Mouse (Mus musculus) induced T-regulatory cell, adult 2 months (primary cell): ENCODE results near the gene Eif6.
"Not testable (repeated sequence)": the region's sequence is repeated elsewhere in the genome, so short reads cannot be mapped to it uniquely, and the experiment has no call there.

Experiments
- DNase-seq: peaks from one replicate; pipeline ENCODE4 v3.0.0-alpha.2; 2012; ENCODE audit warnings: low read depth

Gene Eif6

DNA sequence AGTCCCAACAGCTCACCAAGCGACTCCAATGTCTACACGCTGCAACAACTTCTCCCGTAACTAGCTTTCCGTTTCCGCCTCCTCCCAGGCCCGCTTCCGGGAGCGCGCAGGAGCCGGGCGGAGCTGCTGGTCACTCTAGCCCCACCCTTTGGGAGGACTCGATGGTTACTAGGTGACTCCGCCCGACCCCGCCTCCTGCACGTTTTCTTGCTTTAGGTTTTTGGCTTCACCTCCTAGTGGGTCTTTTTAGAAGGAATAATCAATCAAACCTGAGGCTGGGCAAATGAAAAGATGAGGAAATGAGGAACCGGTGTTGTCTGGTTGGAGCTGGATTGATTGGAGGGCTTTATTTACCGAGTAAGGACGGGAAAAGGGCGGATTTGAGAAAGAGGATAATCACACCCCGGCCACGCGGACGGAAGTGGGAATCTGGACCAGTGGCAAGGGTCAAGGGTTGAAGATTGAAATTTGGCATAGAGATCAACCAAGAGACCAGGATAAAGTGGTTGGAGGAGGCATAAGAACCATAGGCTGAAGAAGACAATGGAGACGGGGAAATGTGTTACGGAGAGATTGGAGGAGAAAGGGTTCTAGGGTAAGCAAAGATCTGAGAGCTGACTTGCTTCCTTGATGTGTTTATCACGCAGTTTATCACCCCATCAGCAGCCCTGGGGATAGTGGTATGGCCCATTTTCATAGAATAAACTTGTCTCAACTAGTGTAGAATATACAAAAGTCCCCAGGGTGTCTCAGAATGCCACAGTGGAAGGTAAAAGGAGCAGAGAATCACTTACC is at the start of gene Eif6:
Gene Eif6 (minus strand): TSS at position 296 of the 795 bp plus-strand sequence.
- peak; percentile 94 for DNase-seq

DNA sequence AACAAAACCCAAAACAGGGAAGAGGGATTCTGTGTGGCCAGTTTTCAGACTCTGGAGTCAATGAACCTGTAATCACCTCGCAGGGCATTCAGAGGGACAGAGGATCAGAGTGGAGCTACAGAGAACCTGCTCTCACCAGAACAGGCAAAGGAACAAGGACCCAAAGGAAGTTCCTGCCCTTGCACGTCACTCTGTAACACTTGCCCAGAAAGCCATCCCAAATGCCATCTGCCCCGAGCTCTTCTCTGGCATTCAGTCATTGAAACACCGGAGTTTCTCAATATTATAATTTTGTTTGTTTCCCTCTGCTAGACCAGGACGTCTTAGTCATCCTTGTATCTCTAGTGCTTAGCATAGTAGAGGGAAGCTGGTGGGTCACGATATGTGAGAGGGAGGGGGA is 46.9 kb upstream of the Eif6 start:
- no peak for DNase-seq

DNA sequence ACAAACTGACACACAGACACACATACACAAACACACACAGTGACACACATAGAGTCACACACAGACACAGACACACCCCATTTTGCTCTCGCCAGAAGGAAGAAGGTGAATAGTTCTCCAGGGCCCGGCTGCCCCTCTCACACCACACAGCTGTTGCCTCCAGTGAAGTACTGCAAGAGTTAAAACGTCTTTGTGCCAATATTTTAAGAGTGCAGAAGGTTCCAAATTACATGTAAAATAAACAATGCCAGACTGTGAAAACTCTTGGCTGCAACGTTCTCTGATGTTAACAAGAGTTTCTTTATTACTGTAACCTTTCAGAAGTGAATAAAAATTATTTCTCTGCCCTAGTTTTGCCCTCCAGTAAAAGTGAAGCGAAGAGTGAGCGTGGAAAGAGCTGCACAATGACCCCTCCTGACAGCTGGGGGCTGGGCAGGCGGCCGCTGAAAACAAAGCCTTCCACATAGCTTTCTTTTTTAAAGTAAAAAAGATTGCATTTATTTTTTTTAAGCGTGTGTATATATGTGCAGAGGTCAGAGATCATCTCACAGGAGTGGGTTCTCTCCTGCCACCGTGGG is 46.3 kb upstream of the Eif6 start:
- DNase-seq: no peak

DNA sequence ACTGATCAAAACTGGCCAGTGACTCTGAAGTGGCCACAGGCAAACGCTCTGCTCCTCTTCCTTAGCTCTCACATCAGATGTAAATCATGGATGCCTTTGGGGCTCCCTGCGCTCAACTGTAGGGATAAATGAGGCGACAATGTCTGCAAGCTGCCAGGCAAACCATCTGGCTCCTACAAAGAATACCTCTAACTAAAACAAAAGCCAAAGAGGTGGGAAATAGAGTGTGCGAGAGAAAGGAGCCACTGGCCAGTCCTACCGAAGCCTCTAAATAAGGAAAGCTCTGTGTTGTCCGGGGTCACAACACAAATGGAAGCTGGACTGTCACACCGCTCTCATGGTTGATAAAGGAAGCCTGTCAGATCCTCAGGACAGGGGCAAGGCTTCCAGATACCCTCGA is 45.8 kb upstream of the Eif6 start:
- no peak for DNase-seq

DNA sequence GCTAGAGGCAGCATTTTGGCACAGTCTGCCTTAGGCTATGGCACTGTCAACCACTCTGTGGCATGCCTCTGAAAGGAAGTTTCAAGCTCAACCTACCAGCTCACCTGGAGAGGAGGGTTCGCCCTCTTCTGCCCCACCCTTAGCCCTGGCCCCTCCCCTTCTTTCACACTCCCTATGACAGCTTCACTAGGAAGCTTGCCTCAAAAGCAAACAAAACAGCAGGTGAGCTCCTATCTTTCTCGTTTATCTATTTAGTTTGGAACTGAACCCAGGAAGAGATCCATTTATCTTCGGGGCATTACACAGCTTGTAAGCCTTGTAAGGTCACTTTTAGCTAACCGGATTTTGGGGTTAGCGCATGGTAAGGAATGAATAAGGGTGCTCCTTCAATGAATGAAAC is 43.0 kb upstream of the Eif6 start:
- no peak for DNase-seq

DNA sequence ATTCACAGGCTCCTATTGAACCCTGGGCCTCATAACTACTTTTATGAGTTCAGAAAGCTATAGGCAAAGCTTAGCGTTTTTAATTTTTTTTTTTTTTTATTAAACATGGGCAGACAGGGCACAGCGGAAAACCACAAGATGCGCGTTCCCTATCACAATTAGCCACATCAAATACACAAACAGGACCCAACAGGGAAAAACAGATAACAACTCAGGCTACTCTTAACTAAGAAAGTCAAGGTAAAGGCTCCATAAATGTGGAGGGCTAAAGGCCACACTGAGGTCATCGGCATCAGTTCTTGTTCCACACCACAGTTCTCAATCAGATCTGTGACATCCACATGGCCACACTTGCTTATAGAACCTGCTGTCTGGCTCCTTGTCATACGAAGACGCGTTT is 41.6 kb upstream of the Eif6 start:
- no peak for DNase-seq

DNA sequence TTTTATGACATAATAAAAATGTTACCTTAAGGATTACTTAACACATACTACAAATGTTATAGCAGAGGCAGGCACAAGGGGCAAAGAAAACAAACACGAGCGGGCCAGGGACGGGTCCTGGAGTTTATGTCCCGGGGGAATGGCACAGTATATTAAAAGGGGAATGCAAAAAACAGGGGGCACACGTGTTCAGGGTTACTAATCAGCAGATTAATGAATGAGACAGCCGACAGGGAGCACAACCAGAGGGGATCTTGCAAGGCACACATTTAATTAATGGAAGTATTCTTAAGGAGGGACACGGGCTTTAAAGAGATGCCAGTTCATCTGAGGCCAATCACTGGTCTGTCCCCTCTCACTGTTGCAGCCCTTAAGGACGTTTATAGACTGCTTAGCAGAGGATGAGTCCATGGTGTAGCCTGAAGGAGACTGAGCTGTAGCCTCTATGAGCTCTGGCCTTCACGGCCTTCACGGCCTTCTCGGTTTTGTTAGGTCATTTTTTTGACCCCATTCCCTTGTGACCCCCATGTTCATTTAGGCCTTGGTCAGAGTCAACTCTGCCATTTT is 36.7 kb upstream of the Eif6 start:
- DNase-seq: no peak

DNA sequence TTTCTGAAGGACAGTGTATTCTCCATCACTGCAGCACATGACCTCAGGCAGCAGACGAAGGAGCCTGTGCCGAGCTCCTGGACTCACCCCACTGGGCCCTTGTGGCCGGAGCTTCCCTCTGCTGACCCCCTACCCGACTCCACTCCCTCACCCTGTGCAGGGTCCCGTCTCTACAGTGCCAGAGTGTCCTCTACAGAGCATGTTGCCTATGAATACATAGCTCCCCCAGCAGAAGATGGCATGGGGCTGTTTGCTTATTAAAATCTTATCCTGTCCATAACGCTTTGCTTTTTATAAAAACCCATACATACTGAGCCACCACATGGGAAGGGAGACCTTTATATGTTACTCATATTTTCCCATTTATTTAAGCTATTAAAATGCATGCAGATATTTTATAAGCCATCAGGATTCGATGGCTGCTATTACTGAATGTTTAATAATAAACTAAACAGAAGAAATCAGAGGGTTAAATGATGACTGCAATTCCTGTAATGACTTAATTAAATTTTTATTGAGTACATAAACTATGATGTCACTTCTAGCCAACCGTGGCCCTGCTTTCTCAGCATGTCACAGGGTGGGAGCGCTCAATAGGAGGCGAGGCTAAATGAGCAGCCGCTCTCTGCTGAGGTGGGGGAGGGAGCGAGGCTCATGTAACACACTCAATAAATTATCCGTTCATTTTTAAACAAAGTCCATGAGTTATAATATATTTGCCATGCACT is 36.0 kb upstream of the Eif6 start:
- DNase-seq: no peak

DNA sequence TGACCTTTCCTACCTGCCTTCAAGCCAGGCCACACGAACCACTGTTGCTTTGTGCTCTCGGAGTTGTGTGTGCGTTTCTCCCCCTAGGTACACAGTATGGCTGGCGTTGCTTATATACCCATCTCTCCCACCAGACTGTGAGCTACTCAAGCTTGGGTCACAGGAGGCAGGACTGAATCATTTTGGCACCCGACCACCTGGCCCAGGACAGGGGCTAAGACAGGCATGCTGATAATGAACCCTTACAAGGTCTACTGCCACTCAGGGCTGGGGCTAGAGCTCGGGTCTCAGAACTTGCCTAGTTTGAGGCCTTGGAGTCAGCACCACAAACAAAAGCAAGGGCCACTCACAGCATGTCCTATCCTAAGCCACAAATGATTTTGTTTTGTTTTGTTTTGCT is 34.9 kb upstream of the Eif6 start:
- no peak for DNase-seq

DNA sequence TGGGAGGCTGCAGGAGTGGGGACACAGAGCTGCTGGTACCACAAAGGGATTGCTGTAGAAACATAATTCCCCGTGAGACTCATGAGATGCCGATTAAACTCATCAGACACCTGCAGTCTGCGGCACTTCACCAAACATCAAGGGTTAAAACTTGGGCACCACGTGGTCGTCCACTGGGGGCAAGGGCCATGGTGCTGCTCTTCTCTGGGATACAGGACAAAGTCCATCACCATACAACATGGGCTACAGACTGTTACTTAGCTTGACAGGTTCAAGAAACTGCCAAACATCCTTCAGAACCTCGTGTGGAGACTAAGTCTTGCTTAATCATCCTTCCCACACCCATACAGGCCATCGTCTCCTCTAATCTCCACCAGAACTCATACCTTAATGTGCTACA is 33.4 kb upstream of the Eif6 start:
- no peak for DNase-seq

DNA sequence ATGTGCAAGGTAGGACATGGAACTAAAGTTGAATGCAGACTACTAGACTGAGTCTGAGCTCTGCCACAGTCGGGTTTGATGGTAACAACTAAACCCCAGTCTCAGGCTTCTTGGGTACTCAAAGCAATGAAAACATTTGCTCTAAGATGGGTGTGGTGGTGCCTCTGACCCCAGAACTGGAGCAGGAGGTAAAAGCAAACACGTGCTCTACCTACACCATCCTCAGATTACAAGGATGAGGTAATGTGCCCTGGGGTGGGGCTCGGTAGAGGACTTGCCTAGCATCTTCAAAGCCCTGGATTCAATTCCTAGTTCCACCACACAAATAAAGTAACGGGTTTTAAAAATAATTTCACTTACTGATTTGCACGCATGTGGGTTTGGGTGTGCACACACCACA is 25.8 kb upstream of the Eif6 start:
- no peak for DNase-seq

DNA sequence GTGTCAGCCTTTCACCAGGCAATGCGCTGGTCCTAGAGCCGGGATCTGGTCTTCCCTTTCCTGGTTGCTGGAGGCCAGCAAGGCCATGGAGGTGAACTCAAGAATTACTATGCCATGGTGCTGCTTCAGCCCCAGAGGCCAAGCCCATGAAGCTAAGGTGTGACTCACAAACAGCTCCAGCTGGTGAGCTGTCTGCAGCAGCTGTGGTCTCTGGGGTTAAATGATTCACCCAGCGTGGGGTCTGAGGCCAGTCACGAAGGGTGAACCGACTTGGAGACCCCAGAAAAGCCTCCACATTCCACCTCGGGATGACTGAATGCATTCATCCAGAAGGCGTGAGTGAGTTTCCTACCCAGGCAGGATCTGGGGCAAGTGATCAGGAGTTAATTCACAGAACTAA is 23.4 kb upstream of the Eif6 start:
- no peak for DNase-seq

DNA sequence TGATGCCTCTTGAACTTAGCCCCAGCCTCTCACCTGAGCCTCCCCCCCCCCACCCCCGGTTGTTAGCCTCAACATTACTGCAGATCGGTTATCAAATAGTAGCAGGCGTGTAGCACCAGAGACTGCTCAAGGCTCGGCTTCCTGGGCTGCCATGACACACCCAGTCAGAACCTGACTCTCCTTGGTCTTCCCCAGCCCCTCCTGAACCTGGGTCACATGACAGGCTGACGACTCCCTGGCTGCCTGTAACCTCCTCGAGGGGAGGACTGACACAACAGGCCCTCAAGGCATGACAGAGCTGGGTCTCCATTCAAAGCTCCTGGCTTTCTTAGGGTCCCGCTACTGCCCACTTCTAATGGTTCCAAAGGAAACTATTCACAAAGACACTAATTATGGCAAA is 22.7 kb upstream of the Eif6 start:
- no peak for DNase-seq

DNA sequence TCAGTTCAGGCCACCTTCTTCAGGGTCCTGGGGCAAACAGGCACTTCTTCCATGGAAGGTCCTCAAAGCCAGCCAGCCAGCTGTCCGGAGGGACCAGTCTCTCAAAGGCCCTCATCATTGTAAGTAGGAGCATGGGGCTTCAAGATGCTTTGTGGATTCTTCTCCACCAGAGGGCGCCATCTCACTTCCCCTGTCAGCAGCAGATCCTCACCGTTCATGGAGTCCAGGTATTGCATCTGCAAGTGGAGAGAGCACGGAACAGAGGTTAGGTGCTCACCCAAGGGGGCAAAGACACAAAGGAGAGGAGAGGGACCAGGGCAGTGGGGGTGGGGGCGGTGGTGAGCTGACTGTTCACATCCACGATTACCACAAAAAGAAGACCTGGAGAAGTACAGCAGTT is 21.6 kb upstream of the Eif6 start:
- peak; percentile 86 for DNase-seq

DNA sequence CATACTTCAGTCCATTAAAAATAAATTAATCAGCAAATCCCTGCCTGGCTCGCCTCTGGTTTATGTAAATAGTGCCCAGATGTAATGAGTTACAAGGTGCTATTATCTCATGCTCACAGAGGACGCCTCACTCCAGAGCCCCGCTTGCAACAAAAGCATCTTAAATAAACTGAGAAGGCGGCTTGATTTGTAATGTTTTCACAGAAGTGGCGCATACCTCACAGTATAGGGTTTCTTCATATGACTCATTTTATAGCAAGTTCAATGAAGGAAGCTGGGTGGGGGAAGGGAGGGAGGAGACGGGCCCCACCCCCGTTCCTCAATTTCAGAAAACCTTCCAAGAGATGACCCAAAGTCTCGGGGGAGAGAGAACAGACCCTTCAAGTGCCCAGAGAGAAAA is 20.2 kb upstream of the Eif6 start:
- no peak for DNase-seq

DNA sequence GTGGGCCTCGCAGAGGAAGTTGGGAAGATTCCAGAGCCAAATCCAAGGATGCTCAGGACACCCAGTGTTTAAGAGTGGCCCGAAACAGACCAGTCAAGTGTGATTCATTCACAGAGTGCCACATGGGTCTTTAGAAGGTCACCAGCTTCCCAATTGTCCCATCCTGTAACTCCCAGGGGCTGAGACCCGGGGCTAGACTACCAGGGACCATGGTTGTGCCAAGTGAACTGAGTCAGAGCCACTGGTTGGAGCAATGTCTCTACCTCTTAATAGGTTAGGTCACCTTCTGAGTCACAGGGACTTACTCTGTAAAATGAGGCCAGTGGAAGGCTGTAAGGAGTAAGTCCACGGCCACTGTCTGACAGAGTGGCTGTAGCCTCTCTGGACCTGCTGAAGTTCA is 12.2 kb upstream of the Eif6 start:
- DNase-seq: no peak

DNA sequence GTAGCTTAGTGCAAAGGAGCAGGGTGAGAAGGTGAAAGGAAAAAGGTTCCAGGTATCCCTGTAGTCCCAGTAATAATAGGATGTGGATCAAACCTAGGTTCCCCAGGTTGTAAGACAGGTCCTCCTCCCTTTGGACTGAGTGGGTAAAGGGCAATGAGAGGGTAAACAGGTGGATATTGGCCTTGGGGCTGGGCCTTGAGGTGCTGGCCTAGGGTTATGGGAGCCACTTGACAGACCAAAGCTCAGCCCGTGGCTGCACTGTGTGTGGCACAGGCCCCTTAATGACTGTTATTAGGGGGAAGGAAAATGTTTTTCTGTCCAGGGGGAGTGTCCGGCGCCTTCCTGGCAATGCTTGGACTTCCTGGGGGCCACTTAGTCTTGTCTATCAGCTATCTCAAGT is 11.2 kb upstream of the Eif6 start:
- no peak for DNase-seq

DNA sequence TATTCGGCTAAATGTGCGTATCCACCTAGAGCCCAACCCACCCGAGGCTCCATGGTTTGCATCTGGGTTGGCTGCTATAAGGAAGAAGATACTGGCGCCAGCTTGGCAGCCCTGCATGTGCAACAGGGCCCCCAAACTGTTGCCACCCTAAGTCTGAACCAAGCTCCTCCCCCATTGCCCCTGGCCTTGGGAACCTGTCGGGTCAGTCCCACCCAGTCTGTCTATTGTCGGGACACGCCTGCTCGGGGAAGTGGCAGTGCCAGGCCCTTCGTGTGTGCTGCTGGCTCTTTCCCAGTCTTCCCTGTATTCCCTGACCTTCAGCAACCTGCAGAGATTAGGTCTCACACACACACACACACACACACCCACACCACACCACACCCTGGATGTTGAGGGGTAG is 8.0 kb upstream of the Eif6 start, which contains the start of gene Fam83c:
Gene Fam83c (minus strand): TSS at position 123 of the 400 bp plus-strand sequence.
- no peak for DNase-seq

DNA sequence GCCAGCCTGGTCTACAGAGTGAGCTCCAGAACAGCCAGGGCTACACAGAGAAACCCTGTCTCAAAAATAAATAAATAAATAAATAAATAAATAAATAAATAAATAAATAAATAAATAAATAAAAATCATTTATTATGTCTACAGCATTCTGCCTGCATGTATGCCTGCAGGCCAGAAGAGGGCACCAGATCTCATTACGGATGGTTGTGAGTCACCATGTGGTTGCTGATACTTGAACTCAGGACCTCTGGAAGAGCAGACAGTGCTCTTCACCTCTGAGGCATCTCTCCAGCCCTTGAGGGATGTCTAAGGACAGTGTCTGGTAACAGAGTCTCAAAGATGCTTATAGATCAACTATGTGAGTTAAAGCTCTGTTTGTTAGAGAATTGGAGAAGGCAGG is 5.4 kb upstream of the Eif6 start:
- not testable (repeated sequence) for DNase-seq

DNA sequence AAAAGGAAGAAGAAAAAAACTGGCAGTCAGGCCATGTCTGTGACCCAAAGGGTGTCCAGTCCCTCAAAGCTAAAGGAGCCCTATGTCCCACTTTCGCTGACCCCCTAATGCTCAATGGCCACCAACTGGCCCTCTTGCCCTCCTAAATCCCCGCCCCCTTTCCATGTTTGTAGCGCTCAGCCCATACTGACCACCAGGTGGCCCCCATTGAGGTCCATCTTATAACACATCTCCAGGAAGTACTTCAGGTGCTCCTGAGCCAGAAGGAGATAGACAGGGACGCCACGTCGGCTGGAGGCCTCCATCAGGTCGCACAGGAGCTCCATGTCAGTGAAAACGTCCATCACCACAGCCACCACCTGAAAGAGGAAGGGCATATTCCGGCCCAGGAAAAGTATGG is 4.6 kb upstream of the Eif6 start:
- DNase-seq: no peak

DNA sequence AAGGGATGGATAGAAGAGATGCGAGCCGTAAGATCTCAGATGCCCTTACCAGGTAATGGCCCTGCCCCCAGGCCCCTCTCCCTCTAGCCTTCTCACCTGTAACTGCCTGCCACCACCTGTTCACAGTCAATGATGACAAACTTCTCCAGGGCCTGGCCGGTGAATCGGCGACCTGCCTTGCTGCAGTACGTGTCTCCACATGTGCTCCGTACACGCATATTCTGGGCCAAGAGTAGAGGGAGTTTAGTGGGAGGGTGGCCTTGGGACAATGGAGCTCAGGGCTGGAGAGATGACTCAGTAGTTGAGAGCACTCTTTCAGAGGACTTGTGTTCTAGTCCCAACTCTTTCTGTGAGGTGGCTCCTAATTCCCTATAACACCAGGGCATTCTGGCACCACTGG is 4.1 kb upstream of the Eif6 start:
- DNase-seq: no peak

DNA sequence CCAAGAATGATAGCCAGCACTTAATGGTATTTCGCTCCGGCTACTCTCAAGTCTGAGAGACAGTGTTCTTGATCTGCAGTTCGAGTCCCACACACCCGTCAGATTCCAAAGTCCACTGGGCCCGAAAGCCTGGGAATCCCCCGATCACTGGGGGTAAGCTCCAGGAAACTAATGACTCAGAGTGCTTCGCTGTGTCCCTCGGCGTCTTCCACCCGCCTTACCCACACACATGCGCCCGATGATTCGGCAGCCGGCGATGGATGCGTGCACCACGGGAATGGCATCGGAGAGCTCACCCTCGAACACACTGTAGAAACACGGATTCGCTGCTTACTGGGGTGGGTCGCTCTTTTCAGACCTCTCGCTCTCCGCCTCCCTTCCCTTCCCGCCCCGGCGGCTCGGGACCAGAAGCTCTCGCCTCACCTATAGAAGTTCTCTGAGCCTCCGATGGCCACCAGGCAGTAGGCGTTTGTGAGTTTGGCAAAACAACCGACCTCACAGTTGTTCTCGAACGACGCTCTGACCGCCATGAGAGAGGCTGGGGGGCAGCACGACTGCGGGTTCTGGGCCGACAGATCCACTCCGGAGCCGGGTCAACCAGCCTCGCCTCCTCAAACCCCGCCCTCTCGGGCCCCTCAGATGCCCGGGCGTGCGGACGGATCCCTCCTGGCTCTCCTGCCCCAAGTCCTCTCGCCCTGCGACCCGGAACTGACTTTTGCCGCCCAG is 658 bp downstream of the Eif6 start:
- peak; percentile 69 for DNase-seq
